22 mouse cellular contexts compared by ENCODE assay signal in the genomic region with DNA sequence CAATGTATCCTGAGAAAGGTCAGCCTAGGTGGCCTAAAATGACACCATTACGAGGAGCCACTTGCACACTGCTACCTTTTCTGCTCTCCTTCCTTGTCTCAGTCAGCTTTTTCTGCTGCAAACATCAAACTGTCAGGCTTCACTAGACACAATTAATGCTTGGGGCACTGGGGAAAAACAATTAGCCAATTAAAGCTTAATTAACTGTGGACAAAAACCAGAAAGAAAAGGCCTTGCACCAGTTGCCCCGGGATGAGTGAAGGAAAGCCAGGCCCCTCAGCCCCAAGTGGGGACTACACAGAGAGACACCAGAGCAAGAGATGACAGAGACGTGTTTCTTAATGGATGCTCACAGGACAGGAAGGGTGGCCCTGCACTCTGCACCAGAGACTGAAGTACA. TPM values are rescaled to one million over a fixed set of nuclear protein-coding genes. Genes with fewer than 3 reads are reported as not detected.
A peak's percentile ranks its signal among the peaks of the same experiment; 100 is the strongest.
DNase-seq lines count a peak whose midpoint lies in the region; ATAC-seq and TF ChIP-seq lines count a peak whose summit lies in the region.
"Had no signal": no experiment of that assay in that cellular context is flagged by ENCODE, and none has a peak within 500 bp of the region (broad histone marks: within the 10 kb centered on the region; RNA-seq: fewer than 3 reads in every experiment).

No protein-coding gene starts in this region.

- ATAC-seq in hindbrain, embryonic 11.5 days (ENCODE audit: low FRiP score) = no peak
- no peak for ATAC-seq in midbrain, postnatal 0 days (ENCODE audit: low FRiP score)
- ATAC-seq in midbrain, embryonic 11.5 days (ENCODE audit: low FRiP score) = no peak
- no peak for ATAC-seq in hindbrain, embryonic 15.5 days (ENCODE audit: low FRiP score, low read depth)
- ATAC-seq: forebrain, embryonic 13.5 days; intestine, embryonic 16.5 days had no signal

- WGBS in hindbrain, embryonic 10.5 days = 41% methylated on average over 3 of the region's 3 CpGs
- 35% methylated on average over 3 of the region's 3 CpGs for WGBS in hindbrain, embryonic 11.5 days
- WGBS in midbrain, postnatal 0 days = 23% methylated on average over 3 of the region's 3 CpGs
- 33% methylated on average over 3 of the region's 3 CpGs for WGBS in midbrain, embryonic 11.5 days
- 19% methylated on average over 3 of the region's 3 CpGs for WGBS in hindbrain, embryonic 15.5 days
- 57% methylated on average over 3 of the region's 3 CpGs for WGBS in lung, adult 2 months

- TF ChIP-seq POLR2A in lung, adult 2 months (IDR thresholded peaks at IDR 0.05; ENCODE audit: borderline replicate concordance, extremely low read depth, low read depth, low read length) = no peak

- no peaks in the 10 kb centered on the region for H3K9me3 ChIP-seq in hindbrain, embryonic 10.5 days
- H3K9me3 ChIP-seq in hindbrain, embryonic 11.5 days (ENCODE audit: control insufficient read depth, low read length) = no peaks in the 10 kb centered on the region
- no peaks in the 10 kb centered on the region for H3K9me3 ChIP-seq in midbrain, postnatal 0 days (ENCODE audit: low read length)
- no peaks in the 10 kb centered on the region for H3K9me3 ChIP-seq in midbrain, embryonic 11.5 days (ENCODE audit: control insufficient read depth, low read length)
- no peaks in the 10 kb centered on the region for H3K9me3 ChIP-seq in hindbrain, embryonic 15.5 days
- H3K9me3 ChIP-seq: forebrain, embryonic 13.5 days; heart, embryonic 10.5 days; limb, embryonic 12.5 days; lung, embryonic 15.5 days; megakaryocyte, embryonic 14.5 days had no signal

- no peak overlapping the region for H3K9ac ChIP-seq in hindbrain, embryonic 11.5 days (ENCODE audit: low read depth, low read length)
- H3K9ac ChIP-seq in midbrain, postnatal 0 days (replicated peaks; ENCODE audit: low read length, poor library complexity, severe bottlenecking) = no peak overlapping the region
- H3K9ac ChIP-seq in midbrain, embryonic 11.5 days (ENCODE audit: low read length) = no peak overlapping the region
- H3K9ac ChIP-seq in hindbrain, embryonic 15.5 days = no peak overlapping the region
- H3K9ac ChIP-seq: forebrain, embryonic 13.5 days; limb, embryonic 12.5 days; lung, embryonic 15.5 days had no signal

- 0 out of 2 replicates have a peak, but pooled peaks cover 6% of the 10 kb centered on the region for H3K36me3 ChIP-seq in hindbrain, embryonic 10.5 days
- no peaks in the 10 kb centered on the region for H3K36me3 ChIP-seq in hindbrain, embryonic 11.5 days (ENCODE audit: control insufficient read depth, insufficient read depth, low read length)
- no peaks in the 10 kb centered on the region for H3K36me3 ChIP-seq in midbrain, postnatal 0 days (ENCODE audit: insufficient read depth, low read length)
- no peaks in the 10 kb centered on the region for H3K36me3 ChIP-seq in midbrain, embryonic 11.5 days (ENCODE audit: control insufficient read depth, insufficient read depth, low read length)
- no peaks in the 10 kb centered on the region for H3K36me3 ChIP-seq in hindbrain, embryonic 15.5 days
- H3K36me3 ChIP-seq: heart, embryonic 10.5 days; limb, embryonic 12.5 days; lung, embryonic 15.5 days had no signal

- no peak overlapping the region for H3K4me3 ChIP-seq in hindbrain, embryonic 10.5 days
- H3K4me3 ChIP-seq in hindbrain, embryonic 11.5 days (ENCODE audit: low read depth, low read length) = no peak overlapping the region
- H3K4me3 ChIP-seq in midbrain, postnatal 0 days (ENCODE audit: low read depth, low read length) = no peak overlapping the region
- H3K4me3 ChIP-seq in midbrain, embryonic 11.5 days (ENCODE audit: low read depth, low read length) = no peak overlapping the region
- H3K4me3 ChIP-seq in hindbrain, embryonic 15.5 days = no peak overlapping the region
- H3K4me3 ChIP-seq in lung, adult 2 months (replicated peaks; ENCODE audit: extremely low read depth, low read depth, low read length) = no peak overlapping the region
- H3K4me3 ChIP-seq: forebrain, embryonic 13.5 days; heart, embryonic 10.5 days; limb, embryonic 12.5 days; lung, embryonic 15.5 days; megakaryocyte, embryonic 14.5 days had no signal

- H3K4me2 ChIP-seq in hindbrain, embryonic 11.5 days (replicated peaks; ENCODE audit: low read depth, low read length) = no peak overlapping the region
- no peak overlapping the region for H3K4me2 ChIP-seq in midbrain, postnatal 0 days (ENCODE audit: low read depth, low read length, poor library complexity, severe bottlenecking)
- no peak overlapping the region for H3K4me2 ChIP-seq in midbrain, embryonic 11.5 days
- H3K4me2 ChIP-seq in hindbrain, embryonic 15.5 days = no peak overlapping the region
- H3K4me2 ChIP-seq: forebrain, embryonic 13.5 days; limb, embryonic 12.5 days; liver, embryonic 11.5 days; lung, embryonic 15.5 days had no signal

- peak overlapping the region; percentile 9; the same call in 1 of the 2 replicates for H3K27ac ChIP-seq in hindbrain, embryonic 10.5 days
- H3K27ac ChIP-seq in hindbrain, embryonic 11.5 days (ENCODE audit: low read depth, low read length) = no peak overlapping the region
- H3K27ac ChIP-seq in midbrain, postnatal 0 days (ENCODE audit: low read depth, low read length) = no peak overlapping the region
- H3K27ac ChIP-seq in midbrain, embryonic 11.5 days (ENCODE audit: low read depth, low read length) = no peak overlapping the region
- 0 out of 2 replicates have a peak overlapping the region, but pooled peaks have one; percentile 13 for H3K27ac ChIP-seq in hindbrain, embryonic 15.5 days (replicated peaks)
- H3K27ac ChIP-seq: forebrain, embryonic 13.5 days; heart, embryonic 10.5 days; lung, embryonic 15.5 days had no signal

- DNase-seq in hindbrain, embryonic 10.5 days (ENCODE audit: low spot score) = no peak
- DNase-seq in hindbrain, embryonic 11.5 days (ENCODE audit: low spot score) = no peak
- peak; percentile 36 for DNase-seq in midbrain, postnatal 0 days (ENCODE audit: low spot score)
- no peak for DNase-seq in midbrain, embryonic 11.5 days (ENCODE audit: low spot score, missing footprints)
- DNase-seq in lung, adult 2 months = no peak
- no peak for DNase-seq in urinary bladder, postnatal 14 days (ENCODE audit: low spot score)
- DNase-seq: adrenal gland, adult 2 months; cerebellum, adult 11-12 months; cerebellum, postnatal 10 days; gastrocnemius, postnatal 10 days; kidney, postnatal 4 days; lung, postnatal 36 days; thymus, adult 18-20 months; thymus, postnatal 4 days had no signal

- no peak for TF ChIP-seq CTCF in midbrain, postnatal 0 days (IDR thresholded peaks at IDR 0.05)
- no peak for TF ChIP-seq CTCF in lung, adult 2 months (IDR thresholded peaks at IDR 0.05; ENCODE audit: insufficient read depth, low read length)

- H3K27me3 ChIP-seq in hindbrain, embryonic 10.5 days (ENCODE audit: insufficient read depth, poor library complexity, severe bottlenecking) = no peaks in the 10 kb centered on the region
- no peaks in the 10 kb centered on the region for H3K27me3 ChIP-seq in hindbrain, embryonic 11.5 days (ENCODE audit: control insufficient read depth, insufficient read depth, low read length)
- H3K27me3 ChIP-seq in midbrain, postnatal 0 days (ENCODE audit: insufficient read depth, low read length) = no peaks in the 10 kb centered on the region
- H3K27me3 ChIP-seq in midbrain, embryonic 11.5 days (ENCODE audit: control insufficient read depth, insufficient read depth, low read length) = no peaks in the 10 kb centered on the region
- no peaks in the 10 kb centered on the region for H3K27me3 ChIP-seq in hindbrain, embryonic 15.5 days
- H3K27me3 ChIP-seq: forebrain, embryonic 13.5 days; limb, embryonic 12.5 days; lung, embryonic 15.5 days had no signal

- H3K4me1 ChIP-seq in hindbrain, embryonic 10.5 days (replicated peaks) = peaks cover 82% of the 10 kb centered on the region
- peaks cover 17% of the 10 kb centered on the region for H3K4me1 ChIP-seq in hindbrain, embryonic 11.5 days (replicated peaks; ENCODE audit: control insufficient read depth, insufficient read depth, low read length)
- H3K4me1 ChIP-seq in midbrain, postnatal 0 days (ENCODE audit: insufficient read depth, low read length) = no peaks in the 10 kb centered on the region
- peaks cover 23% of the 10 kb centered on the region for H3K4me1 ChIP-seq in midbrain, embryonic 11.5 days (ENCODE audit: control insufficient read depth, insufficient read depth, low read length)
- peaks cover 50% of the 10 kb centered on the region for H3K4me1 ChIP-seq in hindbrain, embryonic 15.5 days (replicated peaks)
- peaks cover 14% of the 10 kb centered on the region for H3K4me1 ChIP-seq in lung, adult 2 months (ENCODE audit: control insufficient read depth, insufficient read depth, low read length)

RNA-seq across cellular contexts. Expression of a gene that starts 51.7 kb away (rescaled TPM):
- 13.6 and 16.9 TPM in 2 replicates for polyA plus RNA-seq in hindbrain, embryonic 10.5 days (2016; fragmentation: Nextera tagmentation; extraction: Ambion mirVana)
- polyA plus RNA-seq in hindbrain, embryonic 11.5 days (2014; fragmentation: Nextera tagmentation; extraction: Ambion mirVana) = 12.9 and 14.9 TPM in 2 replicates
- 33.6 and 34.8 TPM in 2 replicates for total RNA-seq in midbrain, postnatal 0 days (2014; rRNA removed)
- polyA plus RNA-seq in midbrain, postnatal 0 days (2015; fragmentation: Nextera tagmentation; extraction: Ambion mirVana) = 6.4 TPM in 2 replicates
- 13.7 and 15.0 TPM in 2 replicates for polyA plus RNA-seq in midbrain, embryonic 11.5 days (2014; fragmentation: Nextera tagmentation; extraction: Ambion mirVana)
- polyA plus RNA-seq in hindbrain, embryonic 15.5 days (2015; fragmentation: Nextera tagmentation; extraction: Ambion mirVana) = 14.3 and 15.6 TPM in 2 replicates
- polyA plus RNA-seq in lung, adult 2 months (2012; rRNA removed) = 30.9 and 32.7 TPM in 2 replicates

Comparison
In these comparisons a context has a peak if more than half of its experiments do, and no peak if none do; other contexts are left out.
1. H3K27ac ChIP-seq: peak in hindbrain, embryonic 10.5 days (single experiment) and hindbrain, embryonic 15.5 days (single experiment); none in hindbrain, embryonic 11.5 days (single experiment), midbrain, postnatal 0 days (single experiment) and midbrain, embryonic 11.5 days (single experiment).